Mouse (Mus musculus) layer of hippocampus, postnatal 10 days (tissue): ENCODE data around the gene Defb36. TPM values are rescaled to one million over a fixed set of nuclear protein-coding genes. Genes with fewer than 3 reads are reported as not detected.
A peak's percentile ranks its signal among the peaks of the same experiment; 100 is the strongest.

Source experiments
- DNase-seq, 2 experiments: peaks; one replicate each; pipeline ENCODE4 v3.0.0; 2021; ENCODE audit warnings: low spot score in 2 of 2
- long read RNA-seq: library from polyadenylated mRNA; stranded (forward); transcript quantifications from one replicate; pipeline ENCODE4 v2.0.0, GENCODE M21; 2023
- total RNA-seq, 2 experiments: library from RNA; stranded (reverse); gene quantifications; 2 replicates each; pipeline ENCODE4 v1.2.3; 2021

Defb36 gene
- total RNA-seq: not detected
- long read RNA-seq: 0 reads

DNA sequence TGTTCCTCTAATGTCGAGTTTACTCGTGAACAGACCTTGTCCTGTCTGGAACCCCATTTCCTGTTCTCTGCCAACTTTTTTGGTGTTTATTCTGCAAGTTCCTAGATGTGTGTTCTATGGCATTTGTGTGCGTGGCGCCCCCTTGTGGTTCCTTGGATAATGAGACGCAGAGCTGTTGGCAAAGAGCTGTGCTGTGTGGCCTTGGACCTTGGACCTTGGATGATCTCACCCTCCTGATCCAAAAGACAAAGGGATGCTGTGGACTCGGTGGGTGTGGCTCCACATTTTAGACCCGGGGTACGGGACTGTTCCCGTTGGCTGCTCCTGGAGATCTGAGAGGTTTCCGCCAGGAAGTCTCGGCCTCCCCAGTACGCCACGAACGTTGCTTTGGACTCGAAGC lies at the start of gene Defb36:
Gene Defb36 (plus strand): TSS at position 271 of the 400 bp plus-strand sequence.
- peak; percentile 25 to 38 for DNase-seq

GRCm38 (mm10) chr2:152556655-152557054 lies 47.5 kb upstream of the Defb36 start:
- no peak for DNase-seq

- DNase-seq: no peak
Observed at GRCm38 (mm10) chr2:152569038-152569437, 35.1 kb upstream of the Defb36 start, which contains the start of gene Gm17416. Gene Gm17416, plus strand, starts transcription at chr2:152569338.

- no peak for DNase-seq
Observed at GRCm38 (mm10) chr2:152569881-152570280, 34.2 kb upstream of the Defb36 start.

- no peak for DNase-seq
Observed at GRCm38 (mm10) chr2:152570313-152570712, 33.8 kb upstream of the Defb36 start.

- peak in 1 of 2 experiments; percentile 12 for DNase-seq
Observed at GRCm38 (mm10) chr2:152572114-152572794, 31.9 kb upstream of the Defb36 start, which contains the start of gene Defb21. Gene Defb21, plus strand, starts transcription at chr2:152572744.

DNA sequence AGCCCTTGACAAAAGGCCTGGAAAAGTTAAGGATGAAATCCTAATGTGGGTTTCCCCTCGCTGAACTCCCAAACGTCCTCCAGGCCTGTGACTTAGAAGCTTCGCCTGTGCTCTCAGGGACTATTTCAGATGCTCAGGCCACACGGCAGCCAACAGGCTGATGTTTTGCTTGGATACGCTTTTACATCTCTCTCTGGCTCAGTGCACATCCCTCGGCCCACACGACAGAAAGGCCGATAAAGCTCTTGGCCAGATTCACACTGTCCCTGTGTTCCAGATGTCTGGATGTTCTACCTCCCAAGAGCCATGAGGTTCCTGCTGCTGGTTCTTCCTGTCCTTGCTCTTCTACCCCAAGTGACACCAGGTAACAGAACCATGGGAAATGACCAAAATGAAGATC lies 30.6 kb upstream of the Defb36 start:
- no peak for DNase-seq

- DNase-seq: no peak
Observed at GRCm38 (mm10) chr2:152580107-152580506, 24.0 kb upstream of the Defb36 start, which contains the start of gene Defb19. Gene Defb19, minus strand, starts transcription at chr2:152580312.

DNA sequence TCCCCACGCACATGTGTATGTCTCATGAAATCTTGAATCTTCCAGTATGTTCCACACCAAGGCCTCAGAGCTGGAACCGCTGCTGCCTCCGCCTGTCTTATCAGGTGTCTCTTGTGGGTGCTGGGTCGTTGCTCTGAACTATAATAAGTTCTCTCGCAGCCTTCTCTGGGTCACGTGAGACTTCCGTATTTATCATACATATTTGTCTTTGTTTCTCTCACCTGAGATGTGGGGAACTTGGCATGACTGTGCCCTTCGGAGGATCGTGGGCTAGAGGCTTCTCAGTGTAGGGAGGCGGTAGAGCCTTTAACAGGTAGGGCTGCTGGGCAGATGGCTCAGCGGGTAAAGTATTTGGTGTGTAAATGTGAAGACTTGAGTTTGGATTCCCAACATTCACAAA lies 23.5 kb upstream of the Defb36 start:
- DNase-seq: no peak

DNA sequence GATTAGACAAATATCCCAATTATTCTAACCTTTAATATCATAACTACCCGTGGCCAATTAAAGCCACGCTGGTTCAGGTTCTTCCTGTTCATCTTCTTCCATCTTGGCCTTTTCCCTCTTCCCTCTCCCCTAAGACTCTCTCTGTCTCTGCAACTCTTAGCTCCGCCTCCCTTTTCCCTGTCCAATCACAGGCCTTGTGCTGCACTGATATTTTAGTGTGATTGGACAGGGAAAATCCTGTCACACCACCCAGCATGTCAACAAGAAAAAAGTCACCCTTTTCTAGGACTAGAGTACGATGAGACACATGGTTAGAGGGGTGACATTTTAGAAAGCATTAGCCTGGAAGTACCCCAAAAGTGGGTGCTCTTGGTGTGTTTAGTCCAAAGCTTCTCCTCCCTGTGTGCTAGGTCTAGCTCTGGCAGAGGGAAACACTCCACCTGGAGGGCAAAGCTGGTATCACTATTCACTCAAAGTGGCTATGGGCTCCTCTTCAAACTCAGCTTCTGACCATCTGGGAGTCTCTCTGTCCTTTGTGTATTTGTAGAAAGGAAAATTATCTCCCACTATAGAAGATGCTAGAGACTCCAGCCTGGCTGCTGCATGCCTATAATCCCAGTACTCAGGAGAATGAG lies 17.1 kb upstream of the Defb36 start:
- DNase-seq: peak; percentile 31 to 36

DNA sequence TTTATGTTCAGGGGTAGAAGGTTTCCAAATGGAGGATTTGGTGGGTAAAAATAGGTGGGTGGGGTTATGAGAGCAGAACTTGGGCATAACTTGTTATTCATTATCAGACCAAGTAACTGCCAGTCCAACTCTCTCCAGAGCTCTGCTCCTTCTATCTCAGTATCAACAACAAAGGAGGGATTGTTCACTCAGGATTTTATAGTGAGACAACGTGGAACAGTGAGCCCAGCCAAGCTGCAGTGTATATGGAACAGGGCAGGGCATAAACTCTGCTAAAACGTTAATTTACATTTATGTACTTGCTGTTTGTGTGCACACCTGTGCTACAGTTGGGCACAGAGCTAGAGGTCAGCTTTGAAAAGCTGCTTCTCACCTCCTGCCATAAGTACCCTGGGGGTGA lies 15.7 kb upstream of the Defb36 start:
- DNase-seq: no peak

- no peak for DNase-seq
Observed at GRCm38 (mm10) chr2:152589021-152589420, 15.1 kb upstream of the Defb36 start.

DNA sequence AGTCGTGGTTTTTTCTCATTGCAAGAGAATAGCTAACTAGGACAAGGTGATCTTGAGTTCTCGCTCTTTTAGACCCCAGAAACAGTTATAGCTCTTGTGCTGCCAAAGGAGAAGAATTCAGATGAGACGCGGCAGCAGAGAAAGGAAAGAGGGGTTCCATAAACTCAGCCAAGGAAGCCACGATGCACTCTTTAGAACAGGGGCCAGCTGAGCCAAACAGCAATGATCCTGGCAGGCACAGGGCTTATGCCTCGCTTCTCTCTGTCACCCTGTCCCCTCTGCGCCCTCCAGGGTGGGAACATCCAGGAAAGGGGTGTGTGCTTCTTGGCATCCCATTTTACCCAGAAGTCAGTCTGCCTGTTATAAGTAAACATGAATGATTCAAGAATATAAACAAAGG lies 4.8 kb upstream of the Defb36 start, which contains the start of gene Defb45:
Gene Defb45 (minus strand): TSS at position 101 of the 400 bp plus-strand sequence.
- no peak for DNase-seq

DNA sequence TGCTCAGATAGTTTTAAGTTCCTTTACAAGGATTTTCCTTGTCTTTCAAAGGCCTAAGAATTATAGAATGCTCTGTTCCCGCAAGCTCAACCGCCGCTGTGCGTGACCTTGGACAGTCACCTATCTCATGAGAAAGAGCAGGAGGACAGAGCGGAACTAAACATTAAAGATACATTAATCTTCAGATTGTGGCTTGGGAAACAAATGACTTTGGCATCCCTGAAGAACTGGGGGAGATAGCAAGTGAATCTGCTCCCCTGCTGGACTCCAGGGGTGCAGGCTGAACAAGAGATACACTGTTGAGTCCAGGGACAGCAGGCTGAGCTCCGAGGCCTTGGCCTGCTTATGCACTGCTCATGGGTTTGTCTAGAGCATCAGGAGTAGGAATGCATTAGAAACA lies 4.1 kb upstream of the Defb36 start:
- DNase-seq: no peak

- no peak for DNase-seq
Observed at GRCm38 (mm10) chr2:152601275-152601960, 2.7 kb upstream of the Defb36 start.

- DNase-seq: no peak
Observed at GRCm38 (mm10) chr2:152607746-152608145, 3.6 kb downstream of the Defb36 start.

GRCm38 (mm10) chr2:152608719-152609118 lies 4.6 kb downstream of the Defb36 start:
- DNase-seq: no peak

DNA sequence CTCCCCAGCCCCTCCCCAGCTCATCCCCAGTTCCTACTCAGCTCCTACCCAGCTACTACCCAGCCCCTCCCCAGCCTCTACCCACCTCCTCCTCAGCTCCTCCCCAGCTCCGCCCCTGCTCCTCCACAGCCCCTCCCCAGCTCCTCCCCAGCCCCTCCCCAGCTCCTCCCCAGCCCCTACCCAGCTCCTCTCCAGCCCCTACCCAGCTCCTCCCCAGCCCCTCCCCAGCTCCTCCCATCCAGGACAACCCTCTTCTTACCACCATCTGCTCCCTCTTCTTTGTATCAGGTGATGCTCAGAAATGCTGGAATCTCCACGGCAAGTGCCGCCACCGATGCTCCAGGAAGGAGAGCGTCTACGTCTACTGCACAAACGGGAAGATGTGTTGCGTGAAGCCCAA lies 8.1 kb downstream of the Defb36 start:
- DNase-seq: no peak

DNA sequence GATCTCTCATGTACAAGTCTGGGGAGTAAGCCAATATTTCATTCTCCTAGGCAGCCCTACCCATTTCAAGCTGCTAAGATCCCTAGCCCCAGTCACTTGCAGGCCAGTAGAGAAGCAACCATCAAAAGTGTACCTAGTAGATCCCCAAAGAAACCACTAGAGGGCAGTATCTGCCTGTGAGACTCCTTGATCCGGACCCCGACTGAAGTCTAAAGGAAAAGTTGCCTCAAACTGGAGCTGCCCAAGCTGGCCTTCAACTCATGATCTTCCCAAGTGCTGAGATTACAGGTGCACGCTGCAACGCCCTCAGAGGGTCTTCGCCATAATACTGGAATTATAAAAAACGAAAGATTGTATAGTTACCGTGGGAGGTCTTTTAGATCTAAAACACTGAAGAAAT lies 11.4 kb downstream of the Defb36 start:
- peak; percentile 61 to 67 for DNase-seq

GRCm38 (mm10) chr2:152616470-152616869 lies 12.3 kb downstream of the Defb36 start:
- no peak for DNase-seq

DNA sequence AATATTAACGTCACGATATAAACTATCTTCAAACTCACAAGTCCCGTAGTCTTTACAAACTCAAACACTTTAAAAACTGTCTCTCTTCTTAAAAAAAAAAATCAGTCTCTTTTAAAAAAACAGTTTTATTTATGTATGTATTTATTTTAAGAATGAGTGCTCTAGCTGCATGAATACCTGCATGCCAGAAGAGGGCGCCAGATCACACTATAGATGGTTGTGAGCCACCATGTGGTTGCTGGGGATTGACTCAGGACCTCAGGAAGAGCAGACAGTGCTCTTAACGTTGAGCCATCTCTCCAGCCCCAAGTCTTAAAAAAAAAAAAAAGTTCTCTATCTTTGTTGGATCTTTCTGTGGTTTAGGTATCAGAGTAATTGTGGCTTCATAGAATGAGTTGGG lies 13.2 kb downstream of the Defb36 start:
- DNase-seq: no peak
